10 mouse cellular contexts compared by ENCODE assay signal in the genomic region with DNA sequence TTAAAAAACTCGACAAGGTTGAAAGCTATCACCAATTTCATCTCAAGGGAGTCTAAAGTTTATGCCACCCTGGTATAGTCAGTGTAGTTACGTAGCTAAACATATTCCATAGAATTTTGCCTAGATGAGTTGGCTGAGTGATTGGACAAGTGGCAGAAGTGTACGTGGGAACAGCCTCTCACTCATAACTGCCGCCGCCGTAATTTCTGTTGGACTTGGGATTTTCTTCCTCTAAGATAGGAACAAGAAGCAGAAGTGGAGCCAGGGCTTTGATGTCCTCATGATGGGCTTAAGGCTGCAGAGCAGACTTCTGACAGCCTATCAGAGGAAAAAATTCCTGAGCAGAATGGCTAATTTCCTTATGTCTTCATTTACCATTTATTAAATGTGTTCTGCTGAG. TPM values are rescaled to one million over a fixed set of nuclear protein-coding genes. Genes with fewer than 3 reads are reported as not detected.
A peak's percentile ranks its signal among the peaks of the same experiment; 100 is the strongest.
DNase-seq lines count a peak whose midpoint lies in the region; ATAC-seq and TF ChIP-seq lines count a peak whose summit lies in the region.
"Had no signal": no experiment of that assay in that cellular context is flagged by ENCODE, and none has a peak within 500 bp of the region (broad histone marks: within the 10 kb centered on the region; RNA-seq: fewer than 3 reads in every experiment).

No protein-coding gene starts in this region.

- TF ChIP-seq EP300 in heart, postnatal 0 days (IDR thresholded peaks at IDR 0.05; ENCODE audit: low read depth), result no peak

- peak overlapping the region; percentile 24; the same call in 1 of the 2 replicates for H3K27ac ChIP-seq in kidney, embryonic 14.5 days (ENCODE audit: low read depth, low read length)
- peak overlapping the region; percentile 38; the same call in 1 of the 2 replicates for H3K27ac ChIP-seq in midbrain, embryonic 16.5 days (ENCODE audit: low read length)
- H3K27ac ChIP-seq in midbrain, embryonic 15.5 days, result no peak overlapping the region
- H3K27ac ChIP-seq in heart, postnatal 0 days (ENCODE audit: low read depth), result peak overlapping the region; percentile 75
- peak overlapping the region; percentile 84 for H3K27ac ChIP-seq in stomach, embryonic 14.5 days (ENCODE audit: low read length)
- H3K27ac ChIP-seq: hindbrain, embryonic 14.5 days had no signal

- 0 out of 2 replicates have a peak overlapping the region, but pooled peaks have one; percentile 2 for H3K4me2 ChIP-seq in kidney, embryonic 14.5 days (replicated peaks; ENCODE audit: low read depth, low read length)
- no peak overlapping the region for H3K4me2 ChIP-seq in midbrain, embryonic 16.5 days (ENCODE audit: low read length)
- no peak overlapping the region for H3K4me2 ChIP-seq in midbrain, embryonic 15.5 days
- H3K4me2 ChIP-seq in heart, postnatal 0 days (ENCODE audit: low read depth, low read length), result no peak overlapping the region; the same call in 1 of the 2 replicates
- peak overlapping the region; percentile 8; the same call in 1 of the 2 replicates for H3K4me2 ChIP-seq in stomach, embryonic 14.5 days (replicated peaks; ENCODE audit: low read depth, low read length)
- H3K4me2 ChIP-seq: hindbrain, embryonic 14.5 days had no signal

- H3K4me1 ChIP-seq in kidney, embryonic 14.5 days (ENCODE audit: control insufficient read depth, insufficient read depth, low read length), result peaks cover 23% of the 10 kb centered on the region
- peaks cover 7% of the 10 kb centered on the region for H3K4me1 ChIP-seq in midbrain, embryonic 16.5 days (ENCODE audit: control insufficient read depth, insufficient read depth, low read length)
- H3K4me1 ChIP-seq in midbrain, embryonic 15.5 days, result peaks cover 12% of the 10 kb centered on the region
- H3K4me1 ChIP-seq in heart, postnatal 0 days (ENCODE audit: control insufficient read depth, insufficient read depth), result peaks cover 35% of the 10 kb centered on the region
- H3K4me1 ChIP-seq in stomach, embryonic 14.5 days (ENCODE audit: control insufficient read depth, insufficient read depth, low read length), result peaks cover 32% of the 10 kb centered on the region

- H3K27me3 ChIP-seq in kidney, embryonic 14.5 days (ENCODE audit: control insufficient read depth, insufficient read depth, low read length), result no peaks in the 10 kb centered on the region
- H3K27me3 ChIP-seq in midbrain, embryonic 16.5 days (ENCODE audit: control insufficient read depth, insufficient read depth, low read depth, low read length), result no peaks in the 10 kb centered on the region
- no peaks in the 10 kb centered on the region for H3K27me3 ChIP-seq in midbrain, embryonic 15.5 days (replicated peaks)
- no peaks in the 10 kb centered on the region for H3K27me3 ChIP-seq in heart, postnatal 0 days (ENCODE audit: control insufficient read depth, insufficient read depth, low read length)
- no peaks in the 10 kb centered on the region for H3K27me3 ChIP-seq in stomach, embryonic 14.5 days (ENCODE audit: control insufficient read depth, insufficient read depth, low read length)

- no peak for DNase-seq in kidney, postnatal 4 days
- no peak for DNase-seq in heart, postnatal 0 days (ENCODE audit: low spot score)
- no peak for DNase-seq in embryo, embryonic 10.5 days (ENCODE audit: low spot score)
- DNase-seq in ovary, postnatal 10 days (ENCODE audit: low spot score), result no peak

- no peak overlapping the region for H3K4me3 ChIP-seq in kidney, embryonic 14.5 days (ENCODE audit: low read length)
- no peak overlapping the region for H3K4me3 ChIP-seq in midbrain, embryonic 16.5 days (ENCODE audit: low read depth, low read length)
- no peak overlapping the region for H3K4me3 ChIP-seq in midbrain, embryonic 15.5 days
- no peak overlapping the region for H3K4me3 ChIP-seq in heart, postnatal 0 days (ENCODE audit: low read depth, low read length)
- no peak overlapping the region for H3K4me3 ChIP-seq in stomach, embryonic 14.5 days (ENCODE audit: low read depth, low read length)

- no peak overlapping the region for H3K9ac ChIP-seq in kidney, embryonic 14.5 days (ENCODE audit: low read depth, low read length)
- H3K9ac ChIP-seq in midbrain, embryonic 16.5 days (ENCODE audit: low read depth, low read length), result no peak overlapping the region
- no peak overlapping the region for H3K9ac ChIP-seq in midbrain, embryonic 15.5 days
- peak overlapping the region; percentile 11; the same call in 1 of the 2 replicates for H3K9ac ChIP-seq in heart, postnatal 0 days (replicated peaks; ENCODE audit: low read depth, low read length)
- H3K9ac ChIP-seq in stomach, embryonic 14.5 days (replicated peaks; ENCODE audit: low read depth, low read length), result no peak overlapping the region
- H3K9ac ChIP-seq: hindbrain, embryonic 14.5 days had no signal

- WGBS in kidney, embryonic 14.5 days, result 71% methylated on average over 6 of the region's 6 CpGs
- WGBS in midbrain, embryonic 16.5 days, result 63% methylated on average over 6 of the region's 6 CpGs
- 66% methylated on average over 6 of the region's 6 CpGs for WGBS in midbrain, embryonic 15.5 days
- WGBS in heart, postnatal 0 days, result 26% methylated on average over 6 of the region's 6 CpGs
- 29% methylated on average over 6 of the region's 6 CpGs for WGBS in stomach, embryonic 14.5 days

- no peaks in the 10 kb centered on the region for H3K36me3 ChIP-seq in kidney, embryonic 14.5 days (ENCODE audit: control insufficient read depth, insufficient read depth, low read length)
- H3K36me3 ChIP-seq in midbrain, embryonic 16.5 days (ENCODE audit: control insufficient read depth, insufficient read depth, low read length), result no peaks in the 10 kb centered on the region
- no peaks in the 10 kb centered on the region for H3K36me3 ChIP-seq in midbrain, embryonic 15.5 days (replicated peaks)
- no peaks in the 10 kb centered on the region for H3K36me3 ChIP-seq in heart, postnatal 0 days (replicated peaks; ENCODE audit: control insufficient read depth, insufficient read depth, low read length)
- H3K36me3 ChIP-seq in stomach, embryonic 14.5 days (ENCODE audit: control insufficient read depth, insufficient read depth, low read length), result no peaks in the 10 kb centered on the region

- no peaks in the 10 kb centered on the region for H3K9me3 ChIP-seq in kidney, embryonic 14.5 days (ENCODE audit: control insufficient read depth, low read length)
- no peaks in the 10 kb centered on the region for H3K9me3 ChIP-seq in midbrain, embryonic 16.5 days (replicated peaks; ENCODE audit: control insufficient read depth, low read length, poor library complexity, severe bottlenecking)
- H3K9me3 ChIP-seq in midbrain, embryonic 15.5 days, result no peaks in the 10 kb centered on the region
- no peaks in the 10 kb centered on the region for H3K9me3 ChIP-seq in heart, postnatal 0 days (replicated peaks; ENCODE audit: control insufficient read depth, low read length)
- H3K9me3 ChIP-seq in stomach, embryonic 14.5 days (ENCODE audit: control insufficient read depth, low read depth, low read length), result no peaks in the 10 kb centered on the region
- H3K9me3 ChIP-seq: G1E had no signal

- TF ChIP-seq CTCF in heart, postnatal 0 days (IDR thresholded peaks at IDR 0.05; ENCODE audit: low read depth), result no peak

- no peak for ATAC-seq in kidney, embryonic 14.5 days (ENCODE audit: low FRiP score, low TSS enrichment)
- no peak for ATAC-seq in midbrain, embryonic 16.5 days
- no peak for ATAC-seq in midbrain, embryonic 15.5 days (replicated peaks)
- no peak for ATAC-seq in heart, postnatal 0 days (ENCODE audit: insufficient read depth, low read depth)
- ATAC-seq in stomach, embryonic 14.5 days (ENCODE audit: insufficient number of reproducible peaks, insufficient read depth, low FRiP score, low read depth), result no peak

RNA-seq across cellular contexts. Expression of gene Pkig, which starts 17.5 kb away (rescaled TPM):
- 187 and 203 TPM in 2 replicates for polyA plus RNA-seq in kidney, embryonic 14.5 days (2014; fragmentation: Nextera tagmentation; extraction: Ambion mirVana)
- 134 TPM in 2 replicates for polyA plus RNA-seq in midbrain, embryonic 16.5 days (2015; fragmentation: Nextera tagmentation; extraction: Ambion mirVana)
- polyA plus RNA-seq in midbrain, embryonic 15.5 days (2015; fragmentation: Nextera tagmentation; extraction: Ambion mirVana), result 125 TPM in 2 replicates
- 363 and 431 TPM in 2 replicates for total RNA-seq in heart, postnatal 0 days (2014; rRNA removed; ENCODE audit: low replicate concordance)
- polyA plus RNA-seq in heart, postnatal 0 days (2015; fragmentation: Nextera tagmentation; extraction: Ambion mirVana), result 495 and 511 TPM in 2 replicates
- polyA plus RNA-seq in stomach, embryonic 14.5 days (2014; fragmentation: Nextera tagmentation; extraction: Ambion mirVana), result 105 and 110 TPM in 2 replicates

RNA-seq across cellular contexts. Expression of gene Serinc3, which starts 30.7 kb away (rescaled TPM):
- 35.4 and 43.0 TPM in 2 replicates for polyA plus RNA-seq in kidney, embryonic 14.5 days (2014; fragmentation: Nextera tagmentation; extraction: Ambion mirVana)
- 35.6 and 36.4 TPM in 2 replicates for polyA plus RNA-seq in midbrain, embryonic 16.5 days (2015; fragmentation: Nextera tagmentation; extraction: Ambion mirVana)
- 33.0 and 35.9 TPM in 2 replicates for polyA plus RNA-seq in midbrain, embryonic 15.5 days (2015; fragmentation: Nextera tagmentation; extraction: Ambion mirVana)
- 181 and 193 TPM in 2 replicates for total RNA-seq in heart, postnatal 0 days (2014; rRNA removed; ENCODE audit: low replicate concordance)
- polyA plus RNA-seq in heart, postnatal 0 days (2015; fragmentation: Nextera tagmentation; extraction: Ambion mirVana), result 61.3 and 62.4 TPM in 2 replicates
- 46.2 and 52.7 TPM in 2 replicates for polyA plus RNA-seq in stomach, embryonic 14.5 days (2014; fragmentation: Nextera tagmentation; extraction: Ambion mirVana)

Comparison
In these comparisons a context has a peak if more than half of its experiments do, and no peak if none do; other contexts are left out.
1. H3K4me2 ChIP-seq: peak in kidney, embryonic 14.5 days (single experiment) and stomach, embryonic 14.5 days (single experiment); none in midbrain, embryonic 16.5 days (single experiment), midbrain, embryonic 15.5 days (single experiment) and heart, postnatal 0 days (single experiment).